Mouse (Mus musculus): ENCODE results near the gene Car15. TPM values are rescaled to one million over a fixed set of nuclear protein-coding genes. Genes with fewer than 3 reads are reported as not detected.

Gene Car15
- polyA plus RNA-seq, 1 experiment from 2014 or later = 0.59 TPM

GRCm38 (mm10) chr16:17853263-17853662 lies 15.1 kb upstream of the Car15 start:
- H3K9ac ChIP-seq = no peak overlapping the region
- DNase-seq (no peak), ATAC-seq (ENCODE audit: low read depth) (no peak)
- H3K9me3 ChIP-seq (replicated peaks) = no peaks in the 10 kb centered on the region
- H3K4me2 ChIP-seq = no peak overlapping the region
- no peak overlapping the region for H3K27ac ChIP-seq
- 77% methylated on average over 2 of the region's 2 CpGs for WGBS (ENCODE audit: insufficient replicate concordance)
- no peaks in the 10 kb centered on the region for H3K27me3 ChIP-seq
- peaks cover 89% of the 10 kb centered on the region for H3K36me3 ChIP-seq
- H3K4me1 ChIP-seq (replicated peaks) = no peaks in the 10 kb centered on the region
- H3K4me3 ChIP-seq (replicated peaks) = no peak overlapping the region

DNA sequence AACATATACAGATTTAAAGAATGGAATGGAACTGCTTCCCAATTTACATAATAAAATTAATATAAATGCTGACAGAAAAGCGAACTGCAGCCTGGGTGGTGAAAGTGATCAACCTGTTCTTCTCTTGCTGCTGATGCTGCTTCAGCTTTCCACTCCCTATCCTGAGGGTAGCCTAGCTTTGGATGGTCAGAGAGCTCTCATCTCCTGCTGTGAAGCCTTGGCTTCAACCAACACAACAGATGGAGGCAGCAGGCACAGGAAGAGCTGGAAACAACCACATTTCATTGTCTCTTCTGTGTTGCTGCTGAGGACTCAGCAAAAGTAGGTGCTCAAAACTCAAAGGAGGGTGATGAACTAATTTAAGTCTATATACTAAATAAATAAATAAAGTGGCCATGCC lies 13.7 kb upstream of the Car15 start:
- Histone ChIP-seq H3K4me3 (replicated peaks) (no peak overlapping the region), H3K9me3 (replicated peaks) (no peaks in the 10 kb centered on the region), H3K27ac (no peak overlapping the region), H3K36me3 (peaks cover 85% of the 10 kb centered on the region), H3K4me1 (replicated peaks) (no peaks in the 10 kb centered on the region), H3K9ac (no peak overlapping the region), H3K27me3 (no peaks in the 10 kb centered on the region), H3K4me2 (no peak overlapping the region)
- 73% methylated on average over 1 of the region's 1 CpGs for WGBS (ENCODE audit: insufficient replicate concordance)
- no peak for ATAC-seq (ENCODE audit: low read depth)
- DNase-seq = no peak

DNA sequence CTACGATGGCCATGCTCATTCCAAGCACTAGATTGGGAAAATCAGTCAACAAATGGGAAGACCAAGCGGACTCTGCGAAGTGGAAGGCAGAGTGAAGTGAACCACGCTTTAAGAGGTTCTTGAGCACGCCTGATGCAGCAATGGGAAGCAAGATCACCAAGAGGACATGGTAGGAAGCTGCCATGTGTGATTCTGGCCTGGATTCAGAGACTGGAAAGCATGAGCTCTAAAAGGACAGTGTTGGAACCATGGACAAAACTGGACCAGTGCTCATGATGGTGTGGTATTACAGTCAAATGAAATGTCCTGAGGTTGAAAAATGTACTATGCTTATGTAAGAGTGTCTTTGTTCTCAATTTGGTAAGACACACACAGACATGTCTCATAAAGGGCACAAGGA lies 13.2 kb upstream of the Car15 start:
- 85% methylated on average over 5 of the region's 5 CpGs for WGBS (ENCODE audit: insufficient replicate concordance)
- Histone ChIP-seq H3K27me3 (no peaks in the 10 kb centered on the region), H3K9ac (no peak overlapping the region), H3K4me2 (no peak overlapping the region), H3K9me3 (replicated peaks) (no peaks in the 10 kb centered on the region), H3K4me1 (replicated peaks) (no peaks in the 10 kb centered on the region), H3K36me3 (peaks cover 85% of the 10 kb centered on the region), H3K27ac (no peak overlapping the region), H3K4me3 (replicated peaks) (no peak overlapping the region)
- DNase-seq = no peak
- no peak for ATAC-seq (ENCODE audit: low read depth)

DNA sequence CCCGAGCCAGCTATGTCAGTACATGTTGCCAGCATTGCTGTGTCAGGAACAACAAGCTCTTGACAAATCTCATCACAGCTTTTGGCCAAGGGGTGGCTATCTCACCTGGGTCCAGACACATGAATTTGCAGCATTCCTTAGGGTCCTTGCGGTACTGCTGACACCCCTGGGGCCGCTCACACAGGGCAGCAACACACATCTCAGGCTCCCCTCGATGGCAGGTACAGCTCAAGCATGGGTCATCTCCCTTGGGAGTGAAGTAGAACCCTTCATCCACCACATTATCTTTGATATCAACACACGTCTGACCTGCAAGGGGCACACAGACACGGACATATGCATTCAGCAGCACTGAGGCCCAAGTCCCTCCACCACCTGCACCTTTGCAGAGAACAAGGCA lies 11.3 kb upstream of the Car15 start:
- 77% methylated on average over 6 of the region's 6 CpGs for WGBS (ENCODE audit: insufficient replicate concordance)
- Histone ChIP-seq H3K36me3 (peaks cover 87% of the 10 kb centered on the region), H3K4me2 (no peak overlapping the region), H3K4me1 (replicated peaks) (no peaks in the 10 kb centered on the region), H3K9ac (no peak overlapping the region), H3K9me3 (replicated peaks) (no peaks in the 10 kb centered on the region), H3K27ac (no peak overlapping the region), H3K27me3 (no peaks in the 10 kb centered on the region), H3K4me3 (replicated peaks) (no peak overlapping the region)
- DNase-seq (no peak), ATAC-seq (ENCODE audit: low read depth) (no peak)

DNA sequence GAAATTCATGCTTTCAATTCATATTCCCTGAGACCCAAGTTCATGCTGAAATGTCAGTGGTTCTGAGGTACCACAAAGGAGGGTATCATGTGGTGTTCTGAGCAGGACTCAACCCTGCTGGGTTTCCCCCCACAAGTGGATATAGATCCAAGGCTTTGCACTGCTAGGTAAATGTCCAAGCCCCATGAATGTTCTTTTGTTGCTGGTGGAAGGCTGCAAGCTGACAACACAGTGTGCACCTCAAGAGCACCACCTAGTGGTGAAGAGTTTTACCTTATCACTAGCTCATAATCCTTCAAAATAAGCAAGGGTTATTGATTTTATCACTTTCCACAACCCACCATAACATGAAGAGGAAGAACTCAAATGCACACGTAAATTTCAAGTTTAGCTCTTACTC lies 10.8 kb upstream of the Car15 start:
- Histone ChIP-seq H3K4me2 (no peak overlapping the region), H3K27ac (no peak overlapping the region), H3K36me3 (peaks cover 87% of the 10 kb centered on the region), H3K4me3 (replicated peaks) (no peak overlapping the region), H3K27me3 (no peaks in the 10 kb centered on the region), H3K4me1 (replicated peaks) (no peaks in the 10 kb centered on the region), H3K9me3 (replicated peaks) (no peaks in the 10 kb centered on the region), H3K9ac (no peak overlapping the region)
- ATAC-seq (ENCODE audit: low read depth) = no peak
- DNase-seq = no peak
- WGBS (ENCODE audit: insufficient replicate concordance) = 16% methylated on average over 1 of the region's 1 CpGs

DNA sequence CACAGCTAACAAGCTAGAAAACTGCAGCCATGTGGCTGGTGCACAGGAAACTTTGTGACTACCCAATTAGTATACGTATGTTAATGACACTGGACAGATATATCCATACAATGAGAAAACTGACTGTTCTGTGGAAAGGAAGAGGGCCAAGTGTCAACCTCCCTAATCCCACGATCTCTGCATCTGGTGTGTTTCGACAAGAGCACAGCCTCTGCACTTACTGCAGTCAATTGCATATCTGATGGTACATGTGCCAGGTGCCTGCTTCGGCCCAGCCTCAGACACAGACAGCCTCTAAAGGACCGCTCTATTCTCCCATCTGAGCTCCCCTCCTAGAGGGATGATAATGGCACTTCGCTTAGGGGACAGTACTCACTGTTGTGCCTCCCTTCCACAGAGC lies 10.3 kb upstream of the Car15 start:
- H3K4me1 ChIP-seq (replicated peaks) = no peaks in the 10 kb centered on the region
- WGBS (ENCODE audit: insufficient replicate concordance) = 86% methylated on average over 6 of the region's 6 CpGs
- H3K9me3 ChIP-seq (replicated peaks) = no peaks in the 10 kb centered on the region

GRCm38 (mm10) chr16:17843701-17844365 lies 5.7 kb upstream of the Car15 start:
- 81% methylated on average over 10 of the region's 10 CpGs for WGBS (ENCODE audit: insufficient replicate concordance)
- Histone ChIP-seq H3K4me2 (no peak overlapping the region), H3K9ac (no peak overlapping the region), H3K27ac (no peak overlapping the region), H3K4me3 (replicated peaks) (no peak overlapping the region), H3K36me3 (peaks cover 77% of the 10 kb centered on the region), H3K27me3 (no peaks in the 10 kb centered on the region; the same call in 1 of the 2 replicates), H3K9me3 (replicated peaks) (no peaks in the 10 kb centered on the region), H3K4me1 (replicated peaks) (no peaks in the 10 kb centered on the region)
- ATAC-seq (ENCODE audit: low read depth) (no peak), DNase-seq (no peak)

More for the DNA sequence above, 10.3 kb upstream of the Car15 start:
- no peak overlapping the region for H3K27ac ChIP-seq
- H3K4me3 ChIP-seq (replicated peaks) = no peak overlapping the region
- H3K4me2 ChIP-seq = no peak overlapping the region
- H3K9ac ChIP-seq = no peak overlapping the region
- no peak for ATAC-seq (ENCODE audit: low read depth)
- H3K27me3 ChIP-seq = no peaks in the 10 kb centered on the region
- peaks cover 90% of the 10 kb centered on the region for H3K36me3 ChIP-seq
- no peak for DNase-seq

- peaks cover 66% of the 10 kb centered on the region for H3K36me3 ChIP-seq
- no peak for ATAC-seq (ENCODE audit: low read depth)
- 81% methylated on average over 7 of the region's 7 CpGs for WGBS (ENCODE audit: insufficient replicate concordance)
Observed at GRCm38 (mm10) chr16:17842437-17842836, 4.3 kb upstream of the Car15 start.

DNA sequence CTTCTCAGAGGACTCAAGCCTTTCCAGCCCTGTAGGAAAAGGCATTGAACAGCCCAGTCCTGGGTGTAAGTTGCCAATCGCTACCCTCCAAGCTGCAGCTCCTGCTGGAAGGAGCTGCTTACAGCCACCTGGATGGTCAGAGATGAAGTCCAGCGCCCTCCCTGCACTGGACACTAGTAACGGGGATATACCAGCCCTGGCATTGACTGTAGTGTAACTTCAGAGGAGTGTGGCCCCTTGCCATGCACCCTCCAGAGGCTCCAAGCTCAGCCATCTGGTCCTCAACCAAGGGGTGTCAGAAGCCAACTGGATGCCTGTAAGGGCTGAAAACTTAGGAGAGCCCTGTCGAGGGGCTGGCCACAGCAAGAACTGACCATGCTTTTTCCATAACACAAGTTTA lies 1.8 kb upstream of the Car15 start:
- no peaks in the 10 kb centered on the region for H3K4me1 ChIP-seq (replicated peaks)
- WGBS (ENCODE audit: insufficient replicate concordance) = 73% methylated on average over 4 of the region's 4 CpGs
- peaks cover 32% of the 10 kb centered on the region for H3K27me3 ChIP-seq
- ATAC-seq (ENCODE audit: low read depth) (no peak), DNase-seq (no peak)
- H3K4me2 ChIP-seq = no peak overlapping the region
- H3K9me3 ChIP-seq (replicated peaks) = no peaks in the 10 kb centered on the region
- no peak overlapping the region for H3K27ac ChIP-seq
- H3K9ac ChIP-seq = no peak overlapping the region
- H3K36me3 ChIP-seq = peaks cover 43% of the 10 kb centered on the region
- H3K4me3 ChIP-seq (replicated peaks) = no peak overlapping the region

More at GRCm38 (mm10) chr16:17842437-17842836, 4.3 kb upstream of the Car15 start:
- Histone ChIP-seq H3K27ac (no peak overlapping the region), H3K27me3 (peaks cover 8% of the 10 kb centered on the region), H3K9me3 (replicated peaks) (no peaks in the 10 kb centered on the region), H3K9ac (no peak overlapping the region), H3K4me1 (replicated peaks) (no peaks in the 10 kb centered on the region), H3K4me2 (no peak overlapping the region), H3K4me3 (replicated peaks) (no peak overlapping the region)
- no peak for DNase-seq

DNA sequence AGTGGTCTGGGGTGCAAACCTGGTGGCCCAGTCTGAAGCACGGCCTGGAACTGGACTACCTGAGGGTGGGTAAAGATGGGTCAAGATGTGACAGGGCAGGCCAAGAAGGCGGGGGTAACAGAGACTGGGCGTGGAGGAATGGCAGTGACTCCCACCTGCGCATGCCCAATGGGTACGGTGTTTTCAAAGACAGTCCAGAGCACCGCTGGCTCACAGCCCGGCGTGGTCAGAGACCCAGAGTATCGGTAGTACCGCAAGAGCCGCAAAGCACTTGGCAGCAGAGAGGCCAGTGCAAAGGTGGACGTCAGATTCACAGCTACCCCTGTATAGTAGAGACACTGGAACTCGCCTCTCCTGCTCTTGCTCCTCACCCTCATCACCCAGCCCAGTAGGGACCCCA lies 2.7 kb downstream of the Car15 start:
- ATAC-seq (ENCODE audit: low read depth) = no peak

GRCm38 (mm10) chr16:17834543-17834942 lies 3.6 kb downstream of the Car15 start:
- Histone ChIP-seq H3K9ac (no peak overlapping the region), H3K27ac (no peak overlapping the region)

More for the DNA sequence above, 2.7 kb downstream of the Car15 start:
- 39% methylated on average over 13 of the region's 13 CpGs for WGBS (ENCODE audit: insufficient replicate concordance)
- Histone ChIP-seq H3K27me3 (peaks cover 77% of the 10 kb centered on the region), H3K36me3 (no peaks in the 10 kb centered on the region; the same call in 1 of the 2 replicates), H3K4me1 (replicated peaks) (peaks cover 13% of the 10 kb centered on the region), H3K4me2 (no peak overlapping the region), H3K27ac (no peak overlapping the region), H3K9ac (no peak overlapping the region), H3K4me3 (replicated peaks) (no peak overlapping the region), H3K9me3 (replicated peaks) (no peaks in the 10 kb centered on the region)
- DNase-seq = no peak

DNA sequence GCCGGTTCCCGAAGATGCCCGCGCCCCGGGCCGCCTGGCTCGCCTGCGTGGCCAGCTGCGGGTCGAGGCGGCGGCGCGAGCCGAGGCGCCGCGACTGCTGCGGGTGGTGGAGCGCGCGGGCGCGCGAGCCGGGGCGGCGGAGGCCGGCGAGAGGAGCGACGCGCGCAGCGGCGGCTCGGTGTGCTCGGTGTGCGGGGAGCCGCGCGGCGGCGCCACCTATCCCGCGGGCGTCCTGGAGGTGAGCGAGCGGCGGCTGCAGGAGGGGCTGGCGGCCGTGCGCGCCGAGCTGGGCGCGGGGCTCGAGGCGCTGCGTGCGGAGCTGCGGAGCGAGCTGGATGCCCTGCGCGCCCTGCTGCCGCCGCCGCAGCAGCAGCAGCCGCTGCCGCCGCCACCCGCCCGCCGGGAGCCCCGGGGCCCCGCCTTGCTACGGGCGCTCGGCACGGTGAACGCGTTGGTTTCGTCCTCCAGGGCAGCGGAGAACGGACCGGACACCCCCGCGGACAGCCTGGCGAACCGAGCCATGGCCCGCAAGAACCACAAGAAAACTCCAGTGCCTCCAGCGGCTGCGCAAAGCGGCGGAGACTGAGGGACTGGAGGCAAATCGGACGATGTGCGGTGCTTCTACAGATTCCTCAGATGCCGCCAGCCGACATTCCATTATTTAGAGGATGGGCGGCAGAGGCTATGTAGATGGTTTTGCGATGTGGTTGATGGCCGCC lies 4.3 kb downstream of the Car15 start:
- H3K9me3 ChIP-seq (replicated peaks) = no peaks in the 10 kb centered on the region
- no peak overlapping the region for H3K9ac ChIP-seq
- H3K27me3 ChIP-seq = peaks cover 94% of the 10 kb centered on the region
- H3K4me3 ChIP-seq (replicated peaks) = peak overlapping the region; percentile 54
- H3K4me1 ChIP-seq (replicated peaks) = peaks cover 13% of the 10 kb centered on the region
- no peak for ATAC-seq (ENCODE audit: low read depth)
- no peak overlapping the region for H3K27ac ChIP-seq
- peak overlapping the region; percentile 68 for H3K4me2 ChIP-seq
- no peak for DNase-seq
- no peaks in the 10 kb centered on the region for H3K36me3 ChIP-seq
- 1% methylated on average over 96 of the region's 103 CpGs for WGBS (ENCODE audit: insufficient replicate concordance)

More at GRCm38 (mm10) chr16:17834543-17834942, 3.6 kb downstream of the Car15 start:
- Histone ChIP-seq H3K4me3 (replicated peaks) (no peak overlapping the region), H3K9me3 (replicated peaks) (no peaks in the 10 kb centered on the region), H3K4me2 (peak overlapping the region; percentile 68), H3K27me3 (peaks cover 87% of the 10 kb centered on the region), H3K4me1 (replicated peaks) (peaks cover 13% of the 10 kb centered on the region), H3K36me3 (no peaks in the 10 kb centered on the region)
- 33% methylated on average over 7 of the region's 7 CpGs for WGBS (ENCODE audit: insufficient replicate concordance)
- DNase-seq (no peak), ATAC-seq (ENCODE audit: low read depth) (no peak)
